Mouse (Mus musculus) small intestine, adult 2 months (tissue): ENCODE results near the gene Slc35f3. TPM values are rescaled to one million over a fixed set of nuclear protein-coding genes. Genes with fewer than 3 reads are reported as not detected.

Experiments
- H3K27ac ChIP-seq: fragments of 200-500 bp; 2 replicates; pipeline ENCODE4 v1.5.1; 2012; ENCODE audit warnings: low read depth, low read length, control low read depth, inconsistent platforms; ENCODE audit not compliant: insufficient read depth
- H3K27me3 ChIP-seq: fragments of 200-500 bp; 2 replicates; pipeline ENCODE4 v1.6.1; 2012; ENCODE audit warnings: mild to moderate bottlenecking, moderate library complexity, low read length, inconsistent platforms; ENCODE audit not compliant: control insufficient read depth, insufficient read depth
- H3K36me3 ChIP-seq: fragments of 200-500 bp; 2 replicates; pipeline ENCODE4 v1.6.1; 2012; ENCODE audit warnings: mild to moderate bottlenecking, low read length, control low read depth, inconsistent platforms; ENCODE audit not compliant: control insufficient read depth, insufficient read depth
- H3K4me1 ChIP-seq: fragments of 200-500 bp; 2 replicates; pipeline ENCODE4 v1.6.1; 2012; ENCODE audit warnings: low read length, inconsistent platforms, mixed read lengths; ENCODE audit not compliant: control insufficient read depth, insufficient read depth, insufficient read length
- H3K4me3 ChIP-seq: fragments of 200-500 bp; 2 replicates; pipeline ENCODE4 v1.5.1; 2012; ENCODE audit warnings: low read depth, mild to moderate bottlenecking, control low read depth, inconsistent platforms, low read length, moderate library complexity
- CTCF ChIP-seq: fragments of 200-500 bp; IDR thresholded peaks from 2 replicates; pipeline ENCODE4 v1.5.1; 2012; ENCODE audit warnings: low read depth, mild to moderate bottlenecking, control low read depth, inconsistent platforms, low read length, moderate library complexity, mixed read lengths; ENCODE audit not compliant: insufficient replicate concordance, insufficient read length; ENCODE audit errors: extremely low read depth
- POLR2A ChIP-seq: fragments of 200-500 bp; IDR thresholded peaks from 2 replicates; pipeline ENCODE4 v1.6.1; 2012; ENCODE audit warnings: low read depth, mild to moderate bottlenecking, control low read depth, inconsistent platforms, low read length, moderate library complexity
- WGBS: fragments of 180-500 bp; shearing (Covaris S2); methylation state at CpG from one replicate; pipeline ENCODE4 v1.1.7; 2018; 5-methylcytosine and 5-hydroxymethylcytosine counted together
- polyA plus RNA-seq: library from polyadenylated mRNA; depleted of rRNA; stranded (reverse); fragments of >200 nt; gene quantifications from 2 replicates; pipeline ENCODE4 v1.2.3, GENCODE M21; 2012

Gene Slc35f3
- polyA plus RNA-seq, 1 experiment, result not detected

DNA sequence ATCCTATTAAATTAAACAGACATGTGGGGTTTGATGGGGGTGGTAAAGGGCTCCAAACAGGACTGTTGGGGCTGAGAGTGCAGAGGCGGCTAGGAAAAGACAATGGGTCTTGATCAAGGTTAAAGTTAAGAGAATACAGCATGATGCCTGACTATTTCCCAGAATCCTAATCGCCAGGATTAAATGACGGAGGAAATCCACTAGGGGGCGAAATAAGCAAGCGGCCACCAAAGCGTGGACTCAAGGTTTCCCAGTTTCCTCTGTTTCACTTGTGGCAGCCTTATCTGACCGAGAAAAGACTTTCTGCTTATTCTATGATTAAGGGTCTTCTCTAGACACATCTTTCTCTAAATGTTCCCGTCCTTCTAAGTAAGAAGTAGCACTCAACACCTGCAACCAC is 31.2 kb upstream of the Slc35f3 start:
- whole genome bisulfite sequencing, result 19% methylated on average over 8 of the region's 8 CpGs
- Histone ChIP-seq H3K27ac (no peak overlapping the region), H3K4me1 (no peaks in the 10 kb centered on the region), H3K36me3 (no peaks in the 10 kb centered on the region), H3K4me3 (no peak overlapping the region), H3K27me3 (no peaks in the 10 kb centered on the region)
- TF ChIP-seq CTCF (peak; percentile 48; the same call in 1 of the 2 replicates), POLR2A (no peak)

- H3K4me1 ChIP-seq, result no peaks in the 10 kb centered on the region
- H3K27me3 ChIP-seq, result no peaks in the 10 kb centered on the region
- 30% methylated on average over 6 of the region's 6 CpGs for WGBS
- H3K4me3 ChIP-seq, result no peak overlapping the region
- H3K36me3 ChIP-seq, result no peaks in the 10 kb centered on the region
- TF ChIP-seq CTCF (no peak), POLR2A (no peak)
- no peak overlapping the region for H3K27ac ChIP-seq
Measured at GRCm38 (mm10) chr8:126269733-126270132, 28.6 kb upstream of the Slc35f3 start.

DNA sequence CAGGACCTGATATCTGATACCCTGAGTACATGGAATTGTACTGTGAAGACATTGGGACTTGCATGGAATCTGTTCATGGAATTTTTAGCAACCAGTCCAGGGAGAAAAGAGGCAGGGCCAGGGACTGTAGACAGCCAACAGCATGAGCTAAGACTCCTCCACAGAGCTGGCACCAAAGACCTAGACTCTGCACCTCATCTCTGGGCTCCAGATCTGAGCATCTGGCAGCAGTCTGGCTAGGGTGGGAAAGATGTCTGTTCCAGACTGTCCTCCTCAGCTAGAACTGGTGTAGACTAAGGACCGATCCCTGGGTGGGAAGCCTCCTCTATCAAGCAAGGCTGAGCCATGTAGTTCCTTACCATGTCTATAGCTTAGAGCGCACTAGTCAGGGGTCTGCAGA is 25.9 kb upstream of the Slc35f3 start:
- Histone ChIP-seq H3K27me3 (no peaks in the 10 kb centered on the region), H3K27ac (no peak overlapping the region), H3K4me1 (no peaks in the 10 kb centered on the region), H3K4me3 (no peak overlapping the region), H3K36me3 (no peaks in the 10 kb centered on the region)
- WGBS, result 95% methylated on average over 2 of the region's 2 CpGs
- TF ChIP-seq CTCF, result no peak
- TF ChIP-seq POLR2A, result no peak

GRCm38 (mm10) chr8:126273066-126273465 is 25.3 kb upstream of the Slc35f3 start:
- no peak overlapping the region for H3K4me3 ChIP-seq
- H3K27ac ChIP-seq, result no peak overlapping the region
- 45% methylated on average over 4 of the region's 4 CpGs for WGBS
- TF ChIP-seq POLR2A (no peak), CTCF (no peak)
- H3K27me3 ChIP-seq, result no peaks in the 10 kb centered on the region
- no peaks in the 10 kb centered on the region for H3K4me1 ChIP-seq
- no peaks in the 10 kb centered on the region for H3K36me3 ChIP-seq

DNA sequence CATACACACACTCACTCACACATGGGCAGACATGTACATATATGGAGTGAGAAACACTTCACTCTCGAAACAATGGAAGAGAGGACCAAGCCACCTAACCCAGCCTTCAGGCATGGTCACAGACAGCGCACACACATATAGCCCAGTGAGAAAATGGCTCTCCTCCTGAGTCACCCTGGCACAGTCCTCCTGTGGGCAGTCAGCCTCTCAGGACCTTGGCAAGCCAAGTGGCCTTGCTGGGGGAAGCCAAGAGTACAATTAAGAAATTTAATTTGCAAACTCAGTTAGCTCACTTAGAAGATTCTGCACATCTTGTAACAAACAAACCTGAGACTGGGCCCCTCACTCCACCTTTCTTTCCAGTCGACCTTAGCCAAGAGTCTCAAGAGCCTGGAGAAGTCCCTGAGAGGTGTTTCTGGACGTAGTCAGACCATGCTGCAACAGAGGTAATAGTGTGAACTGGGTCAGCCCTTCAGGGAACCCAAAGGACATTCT is 23.4 kb upstream of the Slc35f3 start:
- Histone ChIP-seq H3K36me3 (no peaks in the 10 kb centered on the region), H3K4me3 (no peak overlapping the region), H3K27ac (no peak overlapping the region), H3K4me1 (no peaks in the 10 kb centered on the region), H3K27me3 (no peaks in the 10 kb centered on the region)
- 51% methylated on average over 4 of the region's 4 CpGs for WGBS
- TF ChIP-seq POLR2A (no peak), CTCF (no peak)

DNA sequence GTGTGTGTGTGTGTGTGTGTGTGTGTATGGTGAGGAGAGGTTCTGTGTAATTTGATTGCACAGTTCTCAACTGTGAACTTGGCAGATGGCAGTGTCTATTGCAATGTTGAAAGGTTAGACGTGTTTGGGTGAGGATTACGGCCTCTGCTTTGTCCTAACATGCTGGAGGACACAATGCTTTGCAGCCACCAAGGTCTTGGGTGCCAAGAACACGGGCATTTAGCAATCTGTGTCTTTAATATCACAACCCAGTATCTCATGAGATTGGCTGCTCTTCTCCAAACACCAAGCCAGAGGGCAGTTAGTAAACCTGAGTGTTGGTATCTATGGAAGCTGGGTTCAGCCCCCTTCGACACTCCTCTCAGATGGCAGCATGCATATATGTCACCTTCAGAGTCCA is 22.5 kb upstream of the Slc35f3 start:
- 69% methylated on average over 4 of the region's 4 CpGs for WGBS
- Histone ChIP-seq H3K36me3 (no peaks in the 10 kb centered on the region), H3K4me1 (no peaks in the 10 kb centered on the region), H3K4me3 (no peak overlapping the region), H3K27ac (no peak overlapping the region), H3K27me3 (no peaks in the 10 kb centered on the region)
- TF ChIP-seq CTCF (no peak), POLR2A (no peak)

DNA sequence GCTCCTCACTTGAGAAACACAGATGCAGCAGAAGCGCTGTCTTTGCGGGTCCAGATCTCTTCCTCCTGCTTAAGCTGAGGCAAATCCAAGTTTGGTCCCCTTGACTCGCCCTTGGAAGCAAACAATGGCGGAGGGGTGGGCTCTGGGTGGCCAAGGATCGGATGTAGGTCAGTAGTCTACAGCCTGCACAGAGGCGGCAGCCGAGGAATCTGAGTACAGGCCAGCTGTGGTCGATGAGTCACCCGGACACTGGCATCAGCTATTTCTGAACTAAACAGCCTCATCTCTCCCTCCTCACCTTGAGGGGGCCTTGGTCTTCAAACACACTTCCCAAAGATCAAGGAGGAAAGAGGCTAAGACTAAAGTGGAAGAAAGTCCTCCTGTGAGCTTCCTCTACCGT is 6.4 kb upstream of the Slc35f3 start:
- H3K4me3 ChIP-seq, result no peak overlapping the region
- no peaks in the 10 kb centered on the region for H3K36me3 ChIP-seq
- no peaks in the 10 kb centered on the region for H3K27me3 ChIP-seq
- WGBS, result 55% methylated on average over 10 of the region's 10 CpGs
- H3K4me1 ChIP-seq, result no peaks in the 10 kb centered on the region
- H3K27ac ChIP-seq, result no peak overlapping the region
- TF ChIP-seq CTCF (no peak), POLR2A (no peak)
